ENCODE assay signal across 16 mouse cellular contexts in genomic region chr12:84399663-84400062, GRCm38 (mm10). TPM values are rescaled to one million over a fixed set of nuclear protein-coding genes. Genes with fewer than 3 reads are reported as not detected.
DNase-seq lines count a peak whose midpoint lies in the region; ATAC-seq and TF ChIP-seq lines count a peak whose summit lies in the region.
"Had no signal": no experiment of that assay in that cellular context is flagged by ENCODE, and none has a peak within 500 bp of the region (broad histone marks: within the 10 kb centered on the region; RNA-seq: fewer than 3 reads in every experiment).

No protein-coding gene starts in this region.

- DNase-seq in gastrocnemius, adult 2 months, result no peak
- no peak for DNase-seq in gastrocnemius, postnatal 14 days
- DNase-seq in urinary bladder, postnatal 14 days (ENCODE audit: low spot score), result peak; percentile 20
- DNase-seq in urinary bladder, adult 2 months (ENCODE audit: low spot score), result no peak
- DNase-seq in kidney, postnatal 25 days, result peak; percentile 56 to 82
- DNase-seq in stomach, postnatal 0 days (ENCODE audit: low spot score), result peak; percentile 42
- DNase-seq: B cell, adult 2 months; embryo, embryonic 11 days; spleen, adult 18-20 months; thymus, postnatal 14 days had no signal

- no peaks in the 10 kb centered on the region for H3K9me3 ChIP-seq in stomach, postnatal 0 days (ENCODE audit: control insufficient read depth, low read length)
- no peaks in the 10 kb centered on the region for H3K9me3 ChIP-seq in midbrain, embryonic 15.5 days
- H3K9me3 ChIP-seq: heart, embryonic 15.5 days; limb, embryonic 12.5 days had no signal

- no peak overlapping the region for H3K4me3 ChIP-seq in gastrocnemius, adult 2 months
- H3K4me3 ChIP-seq in stomach, postnatal 0 days (ENCODE audit: low read depth, low read length), result no peak overlapping the region
- no peak overlapping the region for H3K4me3 ChIP-seq in midbrain, embryonic 15.5 days
- H3K4me3 ChIP-seq: heart, embryonic 15.5 days; limb, embryonic 12.5 days had no signal

- intact Hi-C loops in gastrocnemius, adult 2 months (cut with DNase I), result no loop called here
- intact Hi-C loops in gastrocnemius, postnatal 14 days (cut with DNase I; ENCODE audit: low total_unique reads), result no loop called here

- 45% methylated on average over 9 of the region's 9 CpGs for WGBS in stomach, postnatal 0 days
- 89% methylated on average over 9 of the region's 9 CpGs for WGBS in midbrain, embryonic 15.5 days

- peak; percentile 85 for ATAC-seq in stomach, postnatal 0 days (ENCODE audit: low FRiP score, low TSS enrichment)
- ATAC-seq in megakaryocyte-erythroid progenitor cell, adult 5-6 weeks (replicated peaks; ENCODE audit: low FRiP score, low TSS enrichment, poor library complexity, severe bottlenecking), result no peak
- no peak for ATAC-seq in midbrain, embryonic 15.5 days (replicated peaks)
- ATAC-seq: activated CD4-positive, CD25-positive, alpha-beta regulatory T cell, adult 4 months had no signal

- TF ChIP-seq EP300 in stomach, postnatal 0 days (optimal IDR thresholded peaks at IDR 0.05), result no peak

- H3K36me3 ChIP-seq in stomach, postnatal 0 days (ENCODE audit: control insufficient read depth, insufficient read depth, low read length), result no peaks in the 10 kb centered on the region
- H3K36me3 ChIP-seq in midbrain, embryonic 15.5 days (replicated peaks), result no peaks in the 10 kb centered on the region
- H3K36me3 ChIP-seq: heart, embryonic 15.5 days; limb, embryonic 12.5 days had no signal

- H3K4me2 ChIP-seq in stomach, postnatal 0 days (replicated peaks; ENCODE audit: low read depth), result no peak overlapping the region
- no peak overlapping the region for H3K4me2 ChIP-seq in midbrain, embryonic 15.5 days
- H3K4me2 ChIP-seq: heart, embryonic 15.5 days; hindbrain, embryonic 14.5 days; limb, embryonic 12.5 days had no signal

- peak overlapping the region; percentile 20; the same call in 1 of the 2 replicates for H3K27ac ChIP-seq in gastrocnemius, adult 2 months
- peak overlapping the region; percentile 81 for H3K27ac ChIP-seq in stomach, postnatal 0 days (replicated peaks)
- H3K27ac ChIP-seq in midbrain, embryonic 15.5 days, result no peak overlapping the region
- H3K27ac ChIP-seq: heart, embryonic 15.5 days; hindbrain, embryonic 14.5 days; limb, embryonic 12.5 days had no signal

- no peaks in the 10 kb centered on the region for H3K4me1 ChIP-seq in stomach, postnatal 0 days (replicated peaks; ENCODE audit: control insufficient read depth, insufficient read depth)
- no peaks in the 10 kb centered on the region for H3K4me1 ChIP-seq in midbrain, embryonic 15.5 days
- H3K4me1 ChIP-seq: limb, embryonic 12.5 days had no signal

- no peaks in the 10 kb centered on the region for H3K27me3 ChIP-seq in stomach, postnatal 0 days (ENCODE audit: control insufficient read depth, insufficient read depth, low read length)
- H3K27me3 ChIP-seq in midbrain, embryonic 15.5 days (replicated peaks), result no peaks in the 10 kb centered on the region
- H3K27me3 ChIP-seq: heart, embryonic 15.5 days; limb, embryonic 12.5 days had no signal

- H3K9ac ChIP-seq in stomach, postnatal 0 days (ENCODE audit: low read length), result no peak overlapping the region
- no peak overlapping the region for H3K9ac ChIP-seq in midbrain, embryonic 15.5 days
- H3K9ac ChIP-seq: heart, embryonic 15.5 days; hindbrain, embryonic 14.5 days; limb, embryonic 12.5 days had no signal

- TF ChIP-seq CTCF in gastrocnemius, adult 2 months (IDR thresholded peaks at IDR 0.05), result no peak
- TF ChIP-seq CTCF in stomach, postnatal 0 days (IDR thresholded peaks at IDR 0.05; ENCODE audit: low read depth), result no peak

RNA-seq across cellular contexts. Expression of gene Entpd5, which starts 9.2 kb away (rescaled TPM):
- total RNA-seq in gastrocnemius, adult 2 months (2021), result 10 to 100 TPM; 12.2 to 14.4 TPM
- 1 to 10 TPM; 7.5 to 8.9 TPM for total RNA-seq in gastrocnemius, postnatal 14 days (2021)
- polyA plus RNA-seq in urinary bladder, adult 2 months (2012; rRNA removed), result 64.4 and 71.3 TPM in 2 replicates
- 44.8 and 48.8 TPM in 2 replicates for polyA plus RNA-seq in stomach, postnatal 0 days (2015; fragmentation: Nextera tagmentation; extraction: Ambion mirVana)
- 11.8 and 13.6 TPM in 2 replicates for total RNA-seq in megakaryocyte-erythroid progenitor cell, adult 5-6 weeks (2014; fragmentation: Nextera tagmentation)
- total RNA-seq in megakaryocyte-erythroid progenitor cell, adult 5-6 weeks (2017), result 14.5 and 26.4 TPM in 2 replicates
- 11.2 and 12.1 TPM in 2 replicates for polyA plus RNA-seq in midbrain, embryonic 15.5 days (2015; fragmentation: Nextera tagmentation; extraction: Ambion mirVana)

RNA-seq across cellular contexts. Expression of gene Bbof1, which starts 9.2 kb away (rescaled TPM):
- total RNA-seq in gastrocnemius, adult 2 months (2021), result 1 to 10 TPM; 1.0 to 1.6 TPM
- 1 to 10 TPM; 1.1 to 1.2 TPM for total RNA-seq in gastrocnemius, postnatal 14 days (2021)
- 1.8 and 2.3 TPM in 2 replicates for polyA plus RNA-seq in urinary bladder, adult 2 months (2012; rRNA removed)
- polyA plus RNA-seq in stomach, postnatal 0 days (2015; fragmentation: Nextera tagmentation; extraction: Ambion mirVana), result 0.68 and 0.74 TPM in 2 replicates
- 1.1 and 2.0 TPM in 2 replicates for total RNA-seq in megakaryocyte-erythroid progenitor cell, adult 5-6 weeks (2014; fragmentation: Nextera tagmentation)
- total RNA-seq in megakaryocyte-erythroid progenitor cell, adult 5-6 weeks (2017), result 4.5 and 7.6 TPM in 2 replicates
- 3.4 and 4.9 TPM in 2 replicates for polyA plus RNA-seq in midbrain, embryonic 15.5 days (2015; fragmentation: Nextera tagmentation; extraction: Ambion mirVana)

RNA-seq across cellular contexts. Expression of gene Rnf113a2, which starts 17.3 kb away (rescaled TPM):
- total RNA-seq in gastrocnemius, adult 2 months (2021), result 10 to 100 TPM in 1 of 2 experiments, 1 to 10 TPM in 1; 8.5 to 10.8 TPM
- total RNA-seq in gastrocnemius, postnatal 14 days (2021), result 1 to 10 TPM; 5.4 to 5.8 TPM
- 20.2 and 22.3 TPM in 2 replicates for polyA plus RNA-seq in urinary bladder, adult 2 months (2012; rRNA removed)
- polyA plus RNA-seq in stomach, postnatal 0 days (2015; fragmentation: Nextera tagmentation; extraction: Ambion mirVana), result 21.6 and 22.0 TPM in 2 replicates
- 24.5 and 30.2 TPM in 2 replicates for total RNA-seq in megakaryocyte-erythroid progenitor cell, adult 5-6 weeks (2014; fragmentation: Nextera tagmentation)
- 34.9 and 35.0 TPM in 2 replicates for total RNA-seq in megakaryocyte-erythroid progenitor cell, adult 5-6 weeks (2017)
- 22.7 and 23.0 TPM in 2 replicates for polyA plus RNA-seq in midbrain, embryonic 15.5 days (2015; fragmentation: Nextera tagmentation; extraction: Ambion mirVana)

RNA-seq across cellular contexts. Expression of gene Fam161b, which starts 38.0 kb away (rescaled TPM):
- total RNA-seq in gastrocnemius, adult 2 months (2021), result 1 to 10 TPM in 1 of 2 experiments, under 1 TPM in 1; 0.82 to 1.3 TPM
- under 1 TPM; 0.47 to 0.49 TPM for total RNA-seq in gastrocnemius, postnatal 14 days (2021)
- 4.2 and 4.4 TPM in 2 replicates for polyA plus RNA-seq in urinary bladder, adult 2 months (2012; rRNA removed)
- 0.72 and 0.88 TPM in 2 replicates for polyA plus RNA-seq in stomach, postnatal 0 days (2015; fragmentation: Nextera tagmentation; extraction: Ambion mirVana)
- 3.3 and 7.8 TPM in 2 replicates for total RNA-seq in megakaryocyte-erythroid progenitor cell, adult 5-6 weeks (2014; fragmentation: Nextera tagmentation)
- total RNA-seq in megakaryocyte-erythroid progenitor cell, adult 5-6 weeks (2017), result 3.9 and 6.2 TPM in 2 replicates
- polyA plus RNA-seq in midbrain, embryonic 15.5 days (2015; fragmentation: Nextera tagmentation; extraction: Ambion mirVana), result 19.1 and 21.5 TPM in 2 replicates

RNA-seq across cellular contexts. Expression of gene Coq6, which starts 38.2 kb away (rescaled TPM):
- 10 to 100 TPM; 20.0 to 31.0 TPM for total RNA-seq in gastrocnemius, adult 2 months (2021)
- total RNA-seq in gastrocnemius, postnatal 14 days (2021), result 10 to 100 TPM; 31.5 to 37.0 TPM
- polyA plus RNA-seq in urinary bladder, adult 2 months (2012; rRNA removed), result 27.1 and 32.3 TPM in 2 replicates
- polyA plus RNA-seq in stomach, postnatal 0 days (2015; fragmentation: Nextera tagmentation; extraction: Ambion mirVana), result 27.1 and 27.6 TPM in 2 replicates
- total RNA-seq in megakaryocyte-erythroid progenitor cell, adult 5-6 weeks (2014; fragmentation: Nextera tagmentation), result 24.5 and 55.2 TPM in 2 replicates
- 24.3 and 40.0 TPM in 2 replicates for total RNA-seq in megakaryocyte-erythroid progenitor cell, adult 5-6 weeks (2017)
- 46.2 and 47.5 TPM in 2 replicates for polyA plus RNA-seq in midbrain, embryonic 15.5 days (2015; fragmentation: Nextera tagmentation; extraction: Ambion mirVana)

Comparison
In these comparisons a context has a peak if more than half of its experiments do, and no peak if none do; other contexts are left out.
1. DNase-seq: peak in urinary bladder, postnatal 14 days (single experiment), kidney, postnatal 25 days (2 of 2) and stomach, postnatal 0 days (single experiment); none in gastrocnemius, adult 2 months (single experiment), gastrocnemius, postnatal 14 days (single experiment) and urinary bladder, adult 2 months (single experiment).